Mouse (Mus musculus): ENCODE measurements at regions not wholly inside any gene's neighbourhood (a gene's known extent, or its start where the extent isn't known, plus 50 kb on each side); places are given as distances from the start of the nearest gene placed in this dataset.

DNA sequence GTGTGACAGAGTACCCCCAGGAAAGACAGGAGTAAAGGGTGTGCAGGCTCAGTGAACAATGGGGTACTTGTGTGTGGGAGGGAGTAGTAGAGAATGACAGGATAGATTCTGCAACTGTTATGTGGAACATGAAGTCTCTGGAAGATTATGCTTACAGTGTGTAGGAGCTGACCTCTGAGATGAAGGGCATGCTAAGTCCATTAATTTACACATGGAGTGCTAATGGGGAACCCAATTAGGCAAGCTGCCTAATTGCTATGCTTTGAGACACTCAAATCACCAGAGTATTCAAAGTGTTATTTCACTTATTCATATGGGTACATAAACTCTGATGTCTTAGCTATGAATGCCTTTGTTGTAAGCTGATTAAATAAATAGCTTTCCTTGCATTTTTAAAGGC is 375.4 kb upstream of the Lcorl start:
- TF ChIP-seq POLR2A (IDR thresholded peaks at IDR 0.05; ENCODE audit: low read depth, low read length) (no peak), CTCF (IDR thresholded peaks at IDR 0.05; ENCODE audit: extremely low read depth, insufficient read length, insufficient replicate concordance, low read depth, low read length) (no peak)

All from small intestine, adult 2 months (tissue).